Mouse (Mus musculus) R1 (cell line): ENCODE data around the gene Tmem88.
"Not testable (repeated sequence)": the region's sequence is repeated elsewhere in the genome, so short reads cannot be mapped to it uniquely, and the experiment has no call there.

Experiments used
- DNase-seq: peaks from one replicate; pipeline ENCODE4 v3.0.0-alpha.2; 2018; ENCODE audit warnings: low read depth, low spot score

Gene Tmem88

DNA sequence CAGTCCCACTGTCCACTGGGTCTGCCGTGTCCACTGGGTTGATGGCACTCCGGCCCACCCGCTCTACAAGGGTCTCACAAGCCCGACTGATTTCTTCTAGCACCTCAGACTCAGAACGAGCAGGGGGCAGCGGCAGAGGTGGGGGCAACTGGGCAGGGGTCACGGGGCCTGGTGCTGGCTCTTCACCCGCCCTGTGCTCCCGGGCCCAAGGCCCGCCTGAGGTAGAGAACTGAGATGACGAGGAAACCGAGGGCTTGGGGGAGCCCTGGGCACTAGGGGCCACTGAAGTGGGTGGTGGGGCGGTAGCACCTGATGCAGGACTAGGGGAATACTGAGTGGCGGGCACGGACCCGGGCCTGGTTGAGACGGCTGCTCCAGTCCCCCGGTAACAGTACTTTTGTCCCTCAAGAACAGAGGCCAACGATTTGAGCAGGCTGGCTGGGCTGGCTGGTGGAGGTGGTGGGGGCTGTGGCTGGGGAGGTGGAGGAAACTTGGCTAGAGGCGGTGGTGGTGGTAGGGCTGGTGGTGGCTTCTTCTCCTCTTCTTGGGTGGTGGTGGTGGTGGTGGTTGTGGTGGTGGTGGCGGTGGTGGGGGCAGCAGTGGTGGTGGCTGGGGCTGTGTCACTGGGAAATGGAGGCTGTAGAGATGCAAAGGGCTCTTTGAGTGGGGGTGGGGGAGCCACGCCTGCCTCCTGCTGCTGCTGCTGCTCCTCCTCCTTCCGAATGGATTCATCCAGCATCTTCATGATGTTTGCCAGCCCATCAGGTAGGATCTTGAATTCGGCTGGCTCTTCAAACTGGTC, 6.8 kb upstream of the Tmem88 start:
- DNase-seq: peak; percentile 68

DNA sequence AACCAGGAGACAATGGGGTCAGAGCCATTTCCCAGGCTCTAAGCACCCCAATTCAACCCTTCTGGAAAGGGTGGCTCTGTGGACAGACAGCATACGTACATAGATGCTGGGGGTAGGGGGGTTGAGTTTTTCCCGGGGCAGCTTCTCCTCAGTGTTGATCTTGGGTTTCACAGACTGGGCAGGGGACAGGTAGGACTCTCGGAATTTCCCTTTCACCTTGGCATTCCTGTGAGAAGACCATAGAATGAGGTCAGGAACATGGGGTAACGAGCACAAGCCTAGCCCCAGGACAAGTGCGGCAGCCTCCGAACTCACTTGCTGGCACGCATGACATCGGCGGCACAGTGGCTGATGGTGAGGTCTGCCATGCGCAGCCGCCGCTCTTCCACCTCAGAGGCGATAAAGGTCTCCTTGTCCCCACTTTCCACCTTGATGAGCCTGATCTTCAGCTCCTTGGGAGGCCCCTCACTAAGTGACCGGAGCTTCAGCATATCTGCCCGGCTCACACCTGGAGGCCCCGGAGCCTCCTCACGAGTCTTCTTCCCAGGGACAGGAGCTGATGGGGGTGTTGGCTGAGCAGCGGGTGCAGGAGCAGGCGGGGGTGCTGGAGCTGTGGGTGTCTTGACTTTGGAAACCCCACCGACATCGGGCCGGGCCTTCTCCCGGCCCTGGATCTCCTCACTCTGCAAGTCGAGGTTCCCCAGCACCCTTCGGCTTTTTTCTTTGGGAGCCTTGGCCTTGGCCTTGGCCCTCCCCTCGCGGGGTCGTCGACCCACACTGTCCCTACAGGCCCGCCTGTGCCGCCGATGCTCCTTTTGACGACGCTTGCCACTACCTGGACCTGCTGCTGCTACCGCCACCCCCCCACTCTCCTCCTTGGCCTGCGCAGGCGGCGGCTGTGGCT, 5.9 kb upstream of the Tmem88 start:
- no peak for DNase-seq

- DNase-seq: no peak
Observed at GRCm38 (mm10) chr11:69401987-69402386, 4.0 kb upstream of the Tmem88 start.

- DNase-seq: peak; percentile 98
Observed at GRCm38 (mm10) chr11:69401210-69401637, 3.2 kb upstream of the Tmem88 start.

DNA sequence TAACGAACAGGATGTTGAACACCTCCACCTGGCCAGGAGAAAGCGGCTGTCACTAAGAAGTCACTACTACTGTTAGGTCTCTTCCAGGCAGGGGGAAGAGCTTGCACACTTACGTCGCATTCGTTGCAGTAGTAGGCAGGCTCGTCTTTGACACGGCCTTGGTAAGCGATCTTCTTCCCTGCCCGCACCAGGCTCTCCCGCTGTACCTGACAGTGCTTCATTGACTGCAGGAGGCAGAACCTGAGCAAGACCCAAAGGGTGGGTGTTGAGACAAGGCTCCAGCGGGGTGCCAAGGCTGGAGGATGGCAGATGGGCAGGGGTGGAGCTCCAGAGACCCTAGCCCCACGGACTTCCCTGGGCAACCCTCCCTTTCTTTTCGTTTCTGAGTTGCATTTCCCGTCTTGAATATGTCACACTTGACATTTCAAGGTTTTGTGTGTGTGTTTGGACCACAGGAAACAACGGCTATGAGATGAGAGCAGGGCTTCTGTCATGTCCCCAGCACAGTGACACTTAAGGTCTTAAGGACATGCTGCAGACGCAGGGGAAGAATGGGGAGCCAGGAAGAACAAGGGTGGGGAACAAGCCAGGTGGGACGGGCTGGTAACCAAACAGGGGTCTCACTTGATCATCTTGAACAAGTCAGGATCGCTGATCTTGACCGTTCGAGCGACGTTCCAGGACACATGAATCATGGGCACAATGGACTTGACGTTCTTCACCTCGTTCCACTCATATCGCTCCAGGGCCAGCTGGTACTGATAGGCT, 2.2 kb upstream of the Tmem88 start:
- no peak for DNase-seq

- peak; percentile 75 for DNase-seq
Observed at GRCm38 (mm10) chr11:69399201-69400082, 1.4 kb upstream of the Tmem88 start.

- DNase-seq: no peak
Observed at GRCm38 (mm10) chr11:69398486-69399200, 609 bp upstream of the Tmem88 start.

DNA sequence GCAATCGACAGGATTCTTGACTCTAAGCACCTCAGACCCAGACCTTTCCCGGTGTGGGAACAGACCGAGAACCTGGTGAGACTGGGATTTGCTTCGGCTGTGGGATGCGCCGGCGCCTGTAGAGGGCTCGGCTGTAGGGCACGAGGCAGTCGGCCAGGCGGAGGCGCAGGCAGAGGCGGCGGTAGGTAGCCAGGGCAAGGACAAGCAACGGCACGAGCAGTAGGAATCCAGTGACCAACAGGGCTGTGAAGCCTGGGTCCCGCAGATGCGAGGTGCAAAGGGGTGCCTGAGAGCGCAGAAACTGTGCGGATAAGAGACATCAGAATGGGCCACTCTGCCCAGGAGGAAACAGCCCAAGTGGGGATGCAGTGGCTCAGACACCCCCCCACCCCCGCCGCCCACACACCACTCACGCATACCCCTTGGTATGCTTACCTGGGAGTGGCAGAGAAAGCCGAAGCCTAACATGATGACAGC, 415 bp downstream of the Tmem88 start:
- peak; percentile 45 for DNase-seq

DNA sequence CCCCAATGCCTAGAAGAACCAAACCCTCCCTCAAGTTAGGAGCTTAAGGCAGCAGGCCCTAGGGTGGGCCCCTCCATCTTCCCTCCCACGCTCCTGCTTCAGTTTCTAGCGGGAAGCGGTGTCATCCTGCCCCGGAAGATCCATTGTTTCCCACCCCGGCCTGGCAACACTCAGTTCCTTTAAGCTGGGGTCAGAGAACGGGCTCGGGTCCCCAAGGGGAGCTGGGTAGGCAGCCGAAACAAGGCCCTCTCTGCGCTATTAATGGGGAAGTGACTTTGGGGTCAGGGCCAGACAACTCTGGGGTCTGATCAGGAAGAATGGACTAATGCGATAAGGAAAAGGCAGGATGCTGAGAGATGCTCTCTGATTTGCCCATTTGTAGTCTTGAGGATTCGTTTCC, 1.3 kb downstream of the Tmem88 start:
- no peak for DNase-seq

- peak; percentile 100 for DNase-seq
Observed at GRCm38 (mm10) chr11:69395634-69396373, 2.2 kb downstream of the Tmem88 start.

DNA sequence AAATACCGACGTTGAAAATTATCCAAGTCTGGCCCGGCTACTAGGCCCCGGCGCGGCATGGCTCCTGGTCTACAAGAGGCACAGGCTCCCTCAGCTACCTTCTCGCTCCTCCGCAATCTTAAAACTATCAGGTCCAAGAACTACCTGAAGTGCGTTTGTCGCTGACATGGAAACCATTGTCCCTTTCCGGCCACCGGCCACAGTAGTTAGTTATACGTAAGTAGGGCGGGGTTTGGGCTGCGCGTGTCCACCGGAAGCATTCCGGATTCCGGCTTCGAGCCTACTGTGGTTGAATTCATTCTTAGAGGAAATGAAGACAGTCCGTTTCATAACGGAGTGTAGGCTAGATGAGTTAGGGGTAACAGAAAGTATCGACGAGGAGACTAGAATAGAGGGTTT, 2.8 kb downstream of the Tmem88 start, which contains the start of the genes Naa38 and Cyb5d1:
Gene Naa38 (plus strand): TSS at position 253 of the 399 bp plus-strand sequence.
Gene Cyb5d1 (minus strand): TSS at position 397 of the 399 bp plus-strand sequence.
- peak; percentile 94 for DNase-seq

DNA sequence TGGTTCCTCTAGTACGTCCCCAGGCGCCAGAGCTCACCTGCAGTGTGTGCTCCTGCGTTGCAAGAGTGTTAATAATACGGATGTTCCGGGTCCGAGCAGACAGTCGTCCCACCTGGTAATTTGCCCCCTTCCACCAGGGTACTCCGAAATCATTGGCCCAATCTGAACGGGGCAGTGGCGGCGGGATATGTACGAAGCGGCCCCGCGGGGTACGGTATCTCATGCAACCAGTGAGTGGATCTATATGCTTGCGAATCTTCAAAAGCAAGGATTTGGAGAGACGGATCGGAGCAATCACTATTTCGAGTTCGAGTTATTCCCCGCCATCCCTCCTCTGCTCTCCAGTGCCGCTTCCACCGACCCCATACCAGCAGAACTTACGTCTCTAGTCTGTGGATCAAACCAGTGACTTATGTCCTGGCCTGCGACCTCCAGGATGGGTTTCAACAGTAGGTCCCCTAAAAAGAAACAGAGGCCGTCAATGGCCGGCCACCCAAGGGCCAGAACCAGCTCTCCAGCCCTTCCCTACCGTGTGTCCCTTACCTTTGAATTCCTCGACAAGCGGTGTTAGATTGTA, 3.4 kb downstream of the Tmem88 start:
- DNase-seq: not testable (repeated sequence)

DNA sequence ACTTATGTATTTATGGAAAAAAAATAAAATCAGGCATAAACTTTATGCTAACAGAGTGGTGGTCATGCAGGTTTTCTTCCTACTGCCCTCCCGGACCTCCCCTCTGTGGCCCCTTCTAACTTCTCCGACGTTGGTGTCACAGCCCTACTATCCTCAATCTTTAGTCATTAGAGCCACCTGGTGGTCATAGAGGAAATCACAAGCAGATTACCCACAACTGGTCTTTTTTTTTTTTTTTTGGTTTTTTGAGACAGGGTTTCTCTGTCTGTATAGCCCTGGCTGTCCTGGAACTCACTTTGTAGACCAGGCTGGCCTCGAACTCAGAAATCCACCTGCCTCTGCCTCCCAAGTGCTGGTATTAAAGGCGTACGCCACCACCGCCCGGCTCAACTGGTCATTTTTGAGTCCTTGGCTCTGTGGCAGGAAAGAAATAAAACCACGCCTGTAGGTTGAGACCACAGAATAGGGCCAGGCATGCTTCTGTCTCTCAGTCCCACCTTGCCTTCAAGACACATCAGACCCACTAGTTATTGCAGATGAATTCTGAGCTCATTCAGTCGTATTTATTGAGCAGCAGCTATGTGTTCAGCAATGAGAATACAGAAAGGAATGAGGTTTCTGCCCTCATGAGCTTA, 7.5 kb downstream of the Tmem88 start:
- DNase-seq: peak; percentile 71

DNA sequence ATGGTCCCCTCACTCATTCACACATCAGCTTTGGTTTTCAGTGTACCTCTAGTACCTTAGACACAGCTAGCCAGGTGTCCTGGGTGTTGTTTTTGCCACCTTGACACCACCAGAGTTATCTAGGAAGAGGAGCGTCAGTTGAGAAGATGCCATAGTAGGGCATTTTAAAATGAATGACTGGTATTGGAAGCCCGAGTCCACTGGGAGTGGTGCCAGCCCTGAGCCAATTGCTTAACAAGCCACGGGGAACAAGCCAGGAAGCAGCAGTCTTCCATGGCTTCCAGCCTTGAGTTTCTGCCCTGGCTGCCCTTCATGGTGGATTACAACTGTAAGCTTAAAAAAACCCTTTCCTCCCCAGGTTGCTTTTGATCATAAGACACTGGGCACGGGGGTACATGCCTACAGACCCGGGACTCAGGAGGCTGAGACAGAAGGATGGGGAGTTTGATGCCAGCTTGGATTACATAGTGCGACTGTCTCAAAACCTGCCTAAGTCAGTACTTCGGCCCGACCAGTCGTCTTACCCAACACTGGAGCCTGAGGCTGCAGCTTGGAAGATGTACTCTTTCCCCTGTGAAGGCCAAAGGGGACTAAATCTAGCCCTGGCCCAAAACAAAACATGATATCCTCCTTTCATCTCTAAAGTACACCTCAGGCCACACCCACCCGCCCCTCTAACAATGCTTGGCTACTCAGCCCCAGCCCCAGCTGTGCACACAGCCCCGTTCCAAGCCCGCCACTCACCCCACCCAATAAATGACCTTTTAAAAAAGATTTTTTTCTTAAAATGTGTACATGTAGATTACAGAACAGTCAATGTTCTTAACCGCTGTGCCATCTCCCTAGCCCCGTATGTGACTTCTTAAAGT, 8.3 kb downstream of the Tmem88 start:
- no peak for DNase-seq

GRCm38 (mm10) chr11:69388680-69389079, 9.4 kb downstream of the Tmem88 start:
- no peak for DNase-seq

DNA sequence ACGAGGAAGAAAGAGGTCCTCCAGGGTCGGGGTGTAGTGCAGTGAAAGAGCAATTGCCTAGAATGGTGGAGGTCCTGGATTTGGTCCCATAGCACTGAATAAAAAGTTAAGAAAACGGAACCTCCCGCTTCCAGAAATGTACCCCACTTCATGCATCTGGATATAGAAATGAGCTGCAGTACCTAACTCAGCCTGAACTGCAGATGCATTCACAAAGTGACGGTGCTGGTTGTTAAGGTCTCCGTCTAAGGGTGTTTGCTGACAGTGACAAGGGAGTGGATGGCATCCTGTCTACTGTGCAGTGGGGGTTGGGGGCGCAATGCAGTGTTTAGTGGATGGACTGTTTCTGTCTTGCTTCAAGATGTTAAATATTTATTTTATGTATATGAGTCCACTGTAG, 11.3 kb downstream of the Tmem88 start:
- DNase-seq: no peak

GRCm38 (mm10) chr11:69384979-69385378, 13.1 kb downstream of the Tmem88 start:
- no peak for DNase-seq
